Mouse (Mus musculus): ENCODE results near the gene Fgg.

The Fgg gene

GRCm38 (mm10) chr3:83027546-83028251 lies 20.2 kb downstream of the Fgg start:
- DNase-seq: no peak

- DNase-seq: no peak
These were observed 22.8 kb downstream of the Fgg start for GRCm38 (mm10) chr3:83030331-83030730.

DNA sequence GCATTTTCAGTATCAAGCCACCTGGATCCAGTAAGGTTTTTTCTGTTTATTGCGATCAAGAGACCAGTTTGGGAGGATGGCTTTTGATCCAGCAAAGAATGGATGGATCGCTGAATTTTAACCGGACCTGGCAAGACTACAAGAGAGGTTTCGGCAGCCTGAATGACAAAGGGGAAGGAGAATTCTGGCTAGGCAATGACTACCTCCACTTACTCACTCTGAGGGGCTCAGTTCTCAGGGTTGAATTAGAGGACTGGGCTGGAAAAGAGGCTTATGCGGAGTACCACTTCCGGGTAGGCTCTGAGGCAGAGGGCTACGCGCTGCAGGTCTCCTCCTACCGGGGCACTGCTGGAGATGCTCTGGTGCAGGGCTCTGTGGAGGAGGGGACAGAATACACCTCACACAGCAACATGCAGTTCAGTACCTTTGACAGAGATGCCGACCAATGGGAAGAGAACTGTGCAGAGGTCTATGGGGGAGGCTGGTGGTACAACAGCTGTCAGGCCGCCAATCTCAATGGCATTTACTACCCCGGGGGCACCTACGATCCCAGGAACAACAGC lies 25.3 kb downstream of the Fgg start:
- DNase-seq: no peak

DNA sequence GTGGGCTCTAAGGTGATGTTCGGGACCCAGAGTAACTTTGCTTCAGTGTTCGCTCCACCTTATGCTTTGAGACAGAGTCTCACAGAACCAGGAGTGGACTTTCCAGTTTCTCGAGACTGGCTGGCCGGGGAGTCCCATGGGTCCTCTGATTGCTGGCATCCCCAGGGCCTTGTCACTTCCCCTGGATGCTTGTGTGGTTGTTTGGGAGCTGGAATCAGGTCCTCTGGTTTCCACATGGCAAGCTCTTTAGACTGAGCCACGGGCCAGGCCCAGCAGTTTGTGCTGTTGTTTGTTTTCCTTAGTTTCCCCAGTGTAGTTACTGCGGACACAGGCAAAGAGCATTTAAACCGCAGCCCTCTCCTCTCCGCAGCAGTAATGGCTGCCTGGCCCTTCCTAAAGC lies 26.3 kb downstream of the Fgg start:
- no peak for DNase-seq

- DNase-seq: no peak
These were observed 31.3 kb downstream of the Fgg start for GRCm38 (mm10) chr3:83038865-83039264.

- no peak for DNase-seq
These were observed 32.1 kb downstream of the Fgg start for GRCm38 (mm10) chr3:83039666-83040065.

- no peak for DNase-seq
These were observed 34.9 kb downstream of the Fgg start for GRCm38 (mm10) chr3:83042451-83042850.

DNA sequence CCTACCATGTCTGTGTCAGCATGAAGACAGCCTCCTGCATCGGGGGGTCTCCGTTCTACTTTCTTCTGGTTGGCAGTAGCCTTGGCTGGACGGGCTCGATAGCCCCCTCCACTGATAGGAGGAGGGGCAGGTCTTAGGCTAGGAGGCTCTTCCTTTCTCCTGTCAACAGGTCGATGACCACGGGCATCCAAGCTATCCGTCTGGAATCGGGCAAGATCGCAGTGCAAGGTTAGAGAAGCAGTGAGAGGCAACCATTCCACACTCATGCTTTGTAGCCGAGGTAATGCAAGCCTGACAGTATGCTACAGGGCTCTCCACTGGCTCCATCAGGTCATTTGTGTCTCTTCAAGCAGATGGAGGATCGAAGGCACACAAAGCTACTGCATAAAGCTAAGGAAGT lies 39.1 kb downstream of the Fgg start:
- no peak for DNase-seq

DNA sequence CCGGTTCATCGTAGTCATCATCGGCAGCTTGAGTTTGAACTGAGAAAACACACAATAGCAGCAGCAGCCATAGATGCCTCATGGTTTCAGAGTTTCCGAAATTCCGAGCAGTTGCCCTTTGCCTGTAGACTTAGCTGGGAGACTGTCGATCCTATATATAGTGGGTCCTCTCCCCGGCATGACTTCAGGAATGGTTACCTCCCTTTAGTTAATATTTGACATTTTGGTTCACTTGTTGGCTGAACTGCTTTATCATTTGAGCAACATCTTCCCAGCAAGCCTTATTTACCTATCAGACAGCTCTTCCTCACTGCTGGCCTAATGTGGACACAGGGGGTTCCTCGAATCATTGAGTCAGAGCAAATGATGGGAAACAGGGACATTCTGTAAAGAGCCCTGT lies 42.2 kb downstream of the Fgg start, which contains the start of gene Fgb:
Gene Fgb (minus strand): TSS at position 184 of the 400 bp plus-strand sequence.
- no peak for DNase-seq

GRCm38 (mm10) chr3:83050661-83051060 lies 43.1 kb downstream of the Fgg start:
- no peak for DNase-seq

GRCm38 (mm10) chr3:83052102-83052501 lies 44.6 kb downstream of the Fgg start:
- no peak for DNase-seq

- no peak for DNase-seq
These were observed 45.6 kb downstream of the Fgg start for GRCm38 (mm10) chr3:83053126-83053525.

GRCm38 (mm10) chr3:83053758-83054157 lies 46.2 kb downstream of the Fgg start:
- peak in 1 of 2 experiments; percentile 55 for DNase-seq

GRCm38 (mm10) chr3:83054759-83055158 lies 47.2 kb downstream of the Fgg start:
- no peak for DNase-seq

DNA sequence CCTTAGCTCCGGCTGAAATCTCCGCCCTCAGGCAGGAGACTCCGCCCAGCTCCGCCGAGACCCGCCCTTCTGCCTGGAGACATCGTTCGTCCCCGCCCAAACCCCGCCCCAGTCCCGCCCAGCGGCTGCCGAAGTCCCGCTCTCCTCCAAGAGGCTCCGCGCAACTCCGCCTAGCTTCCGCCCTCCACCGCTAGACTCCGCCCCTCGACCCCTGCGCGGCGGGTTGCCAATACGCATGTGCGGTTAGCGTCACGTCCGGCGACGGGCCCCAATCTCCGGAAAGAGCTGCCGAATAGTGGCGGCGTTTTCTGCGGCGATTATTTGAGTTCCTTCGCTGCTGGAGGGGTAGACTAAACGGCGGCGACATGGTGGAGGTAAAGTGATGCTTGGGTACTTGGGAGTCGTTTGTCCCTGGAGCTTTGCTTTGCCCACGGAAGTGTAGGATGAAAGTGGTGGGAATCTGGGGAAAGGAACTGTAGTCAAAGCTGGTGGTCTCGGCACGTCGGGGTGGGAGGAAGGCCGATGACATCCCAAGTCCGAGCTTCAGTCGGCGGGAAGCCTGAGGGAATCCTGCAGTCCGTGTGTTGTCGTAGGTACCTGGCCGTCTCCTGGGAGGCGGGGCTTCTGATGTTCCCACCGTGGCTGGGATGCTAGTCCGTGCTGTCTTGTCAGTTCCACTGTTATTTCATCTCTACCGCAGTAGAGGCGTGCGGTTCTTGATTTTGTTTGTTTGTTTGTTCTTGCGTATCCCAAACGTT lies 47.9 kb downstream of the Fgg start, which contains the start of gene Plrg1:
Gene Plrg1 (plus strand): TSS at position 242 of the 758 bp plus-strand sequence.
- DNase-seq: peak; percentile 97 to 98

GRCm38 (mm10) chr3:83057046-83057445 lies 49.5 kb downstream of the Fgg start:
- DNase-seq: no peak

Measured in kidney, adult 8-10 months (tissue).